Mouse (Mus musculus) lung, embryonic 14.5 days (tissue): Measurements from ENCODE around the gene Cby1. TPM values are rescaled to one million over a fixed set of nuclear protein-coding genes. Genes with fewer than 3 reads are reported as not detected.
A peak's percentile ranks its signal among the peaks of the same experiment; 100 is the strongest.

Source experiments
- ATAC-seq: fragments of 200-750 bp; cut with Nextera tagmentation; 2 replicates; pipeline ENCODE4 v1.8.0; 2017; ENCODE audit warnings: mild to moderate bottlenecking, moderate TSS enrichment, moderate library complexity; ENCODE audit not compliant: insufficient read depth
- DNase-seq: peaks from one replicate; pipeline ENCODE4 v3.0.0-alpha.2; 2015
- H3K27ac ChIP-seq: fragments of 300-500 bp; sonication (generic); 2 replicates; pipeline ENCODE4 v1.5.1; 2014; ENCODE audit warnings: low read depth, mild to moderate bottlenecking, moderate library complexity
- H3K27me3 ChIP-seq: fragments of 300-500 bp; sonication (generic); 2 replicates; pipeline ENCODE4 v1.6.1; 2014; ENCODE audit warnings: low read length, control low read depth; ENCODE audit not compliant: insufficient read depth
- H3K36me3 ChIP-seq: fragments of 300-500 bp; sonication (generic); 2 replicates; pipeline ENCODE4 v1.6.1; 2014; ENCODE audit warnings: control low read depth; ENCODE audit not compliant: insufficient read depth
- H3K4me1 ChIP-seq: fragments of 300-500 bp; sonication (generic); 2 replicates; pipeline ENCODE4 v1.6.1; 2014; ENCODE audit warnings: antibody characterized with exemption, control low read depth; ENCODE audit not compliant: insufficient read depth
- H3K4me2 ChIP-seq: fragments of 300-500 bp; sonication (generic); 2 replicates; pipeline ENCODE4 v1.6.1; 2014; ENCODE audit warnings: mild to moderate bottlenecking
- H3K4me3 ChIP-seq: fragments of 300-500 bp; sonication (generic); 2 replicates; pipeline ENCODE4 v1.5.1; 2014; ENCODE audit warnings: low read depth, low read length
- H3K9ac ChIP-seq: fragments of 300-500 bp; sonication (generic); 2 replicates; pipeline ENCODE4 v1.6.1; 2014
- H3K9me3 ChIP-seq: fragments of 300-500 bp; sonication (generic); 2 replicates; pipeline ENCODE4 v1.6.1; 2016; ENCODE audit warnings: low read depth, low read length, control low read depth
- CTCF ChIP-seq: IDR thresholded peaks from 2 replicates; pipeline ENCODE4 v1.5.1; 2016; ENCODE audit warnings: antibody characterized with exemption, low read depth
- WGBS: fragments of 180-500 bp; shearing (Covaris S2); extraction: QIAGEN DNeasy Blood & Tissue Kit; methylation state at CpG from one replicate; pipeline ENCODE4 v1.1.7; 2014; 5-methylcytosine and 5-hydroxymethylcytosine counted together
- polyA plus RNA-seq: library from polyadenylated mRNA; unstranded; fragments of >200 nt; fragmentation: Nextera tagmentation; extraction: Ambion mirVana; gene quantifications from 2 replicates; pipeline ENCODE4 v1.2.1, GENCODE M21; 2014

The Cby1 gene
- polyA plus RNA-seq, 1 experiment from 2014 or later = 52.8 TPM

DNA sequence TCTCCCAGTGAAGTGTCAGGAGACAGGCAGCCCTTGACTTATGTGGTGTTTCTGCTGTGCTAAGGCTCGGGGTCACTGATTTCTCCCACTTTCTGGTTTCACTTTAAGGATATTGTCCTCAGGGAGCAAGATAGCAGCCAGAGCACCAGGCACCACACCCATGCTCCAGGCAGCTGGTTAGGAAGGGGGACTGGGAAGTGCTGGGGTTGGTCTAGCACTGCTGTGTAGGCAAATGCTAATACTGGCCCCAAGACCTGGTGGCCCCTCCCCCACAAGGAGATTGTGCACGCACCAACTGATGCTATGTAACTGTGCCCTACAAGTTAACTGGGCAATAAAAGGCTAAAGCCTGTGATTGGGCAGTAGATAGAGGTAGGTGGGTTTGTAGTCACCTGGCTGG is 28.5 kb upstream of the Cby1 start:
- DNase-seq (no peak), ATAC-seq (no peak)
- WGBS = 52% methylated on average over 2 of the region's 2 CpGs
- no peaks in the 10 kb centered on the region for H3K27me3 ChIP-seq
- H3K4me1 ChIP-seq = no peaks in the 10 kb centered on the region
- H3K27ac ChIP-seq = no peak overlapping the region
- H3K9ac ChIP-seq = no peak overlapping the region
- H3K4me3 ChIP-seq = no peak overlapping the region
- no peaks in the 10 kb centered on the region for H3K9me3 ChIP-seq
- peaks cover 15% of the 10 kb centered on the region; the same call in 1 of the 2 replicates for H3K36me3 ChIP-seq
- no peak for TF ChIP-seq CTCF
- H3K4me2 ChIP-seq = no peak overlapping the region

- no peak for DNase-seq
- Histone ChIP-seq H3K4me3 (no peak overlapping the region), H3K4me1 (no peaks in the 10 kb centered on the region), H3K27me3 (no peaks in the 10 kb centered on the region), H3K4me2 (no peak overlapping the region), H3K9ac (no peak overlapping the region), H3K9me3 (no peaks in the 10 kb centered on the region), H3K27ac (0 out of 2 replicates have a peak overlapping the region, but pooled peaks have one; percentile 18), H3K36me3 (peaks cover 3% of the 10 kb centered on the region; the same call in 1 of the 2 replicates)
- ATAC-seq = no peak
- WGBS = 49% methylated on average over 12 of the region's 12 CpGs
- no peak for TF ChIP-seq CTCF
Observed at GRCm38 (mm10) chr15:79641135-79641817, 17.7 kb upstream of the Cby1 start.

DNA sequence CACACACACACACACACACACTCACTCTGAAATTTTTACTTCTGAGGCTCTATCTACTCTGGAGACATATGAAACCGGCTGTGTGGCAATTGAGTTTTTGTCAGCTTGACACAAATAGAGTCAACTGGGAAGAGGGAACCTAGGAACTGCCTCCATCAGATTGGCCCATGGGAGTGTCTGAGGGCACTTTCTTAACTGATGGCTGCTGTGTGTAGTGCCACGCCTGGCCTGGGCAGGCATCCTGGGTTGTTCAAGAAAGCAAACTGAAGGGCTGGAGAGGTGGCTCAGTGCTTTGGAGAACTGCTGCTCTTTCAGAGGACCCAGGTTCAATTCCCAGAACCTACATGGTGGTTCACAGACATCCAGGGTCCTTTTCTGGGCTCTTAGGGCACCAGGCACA is 13.5 kb upstream of the Cby1 start:
- H3K27ac ChIP-seq = no peak overlapping the region
- H3K4me2 ChIP-seq = no peak overlapping the region
- DNase-seq (no peak), ATAC-seq (no peak)
- H3K9me3 ChIP-seq = no peaks in the 10 kb centered on the region
- H3K4me3 ChIP-seq = no peak overlapping the region
- H3K4me1 ChIP-seq = no peaks in the 10 kb centered on the region
- peaks cover 3% of the 10 kb centered on the region; the same call in 1 of the 2 replicates for H3K36me3 ChIP-seq
- no peaks in the 10 kb centered on the region for H3K27me3 ChIP-seq
- 69% methylated on average over 2 of the region's 2 CpGs for WGBS
- no peak for TF ChIP-seq CTCF
- no peak overlapping the region for H3K9ac ChIP-seq

DNA sequence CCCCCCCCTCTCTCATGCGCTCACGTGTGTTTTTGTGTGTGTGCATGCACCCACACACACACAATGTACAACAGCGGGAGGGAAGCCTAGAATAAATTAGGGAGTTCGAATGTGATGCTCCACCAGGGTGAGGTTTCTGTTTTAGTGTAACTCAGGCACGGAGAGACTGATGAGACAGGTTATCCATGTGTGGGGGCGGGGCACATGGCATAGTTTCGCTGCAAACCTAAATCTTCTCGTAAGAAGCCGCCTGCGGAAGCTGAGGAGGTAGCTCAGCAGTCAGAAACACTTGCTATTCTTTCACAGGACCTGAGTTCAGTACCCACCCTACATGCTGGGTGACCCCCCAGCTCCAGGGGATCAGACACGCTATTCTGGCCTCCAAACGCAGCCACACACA is 10.9 kb upstream of the Cby1 start:
- 80% methylated on average over 12 of the region's 12 CpGs for WGBS

DNA sequence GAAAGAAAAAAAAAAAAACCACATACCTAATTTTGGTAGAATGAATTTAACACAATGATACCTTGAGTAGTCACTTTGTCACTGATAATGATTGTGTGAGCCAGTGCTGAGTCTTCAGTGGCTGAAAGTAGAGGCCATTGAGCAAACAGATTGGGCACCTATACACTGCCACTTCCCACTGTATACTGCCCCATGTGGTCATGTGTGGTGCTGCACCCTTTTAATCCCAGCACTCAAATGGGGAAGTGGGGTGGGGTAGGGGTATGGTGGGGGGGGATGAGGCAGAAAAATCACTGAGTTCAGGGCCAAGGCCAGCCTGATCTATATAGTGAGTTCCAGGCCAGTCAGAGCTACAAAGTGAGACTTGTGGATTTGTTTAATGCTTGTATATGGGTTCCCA is 8.4 kb upstream of the Cby1 start:
- TF ChIP-seq CTCF = peak; percentile 70
- no peaks in the 10 kb centered on the region for H3K27me3 ChIP-seq
- H3K9ac ChIP-seq = no peak overlapping the region
- ATAC-seq (no peak), DNase-seq (peak; percentile 56)
- H3K27ac ChIP-seq = no peak overlapping the region
- no peak overlapping the region for H3K4me3 ChIP-seq
- H3K36me3 ChIP-seq = no peaks in the 10 kb centered on the region
- no peak overlapping the region for H3K4me2 ChIP-seq
- H3K4me1 ChIP-seq = no peaks in the 10 kb centered on the region
- H3K9me3 ChIP-seq = no peaks in the 10 kb centered on the region

More for the DNA sequence above, 10.9 kb upstream of the Cby1 start:
- ATAC-seq = no peak
- TF ChIP-seq CTCF = no peak
- Histone ChIP-seq H3K36me3 (no peaks in the 10 kb centered on the region), H3K27me3 (no peaks in the 10 kb centered on the region), H3K9ac (no peak overlapping the region), H3K4me1 (no peaks in the 10 kb centered on the region), H3K27ac (no peak overlapping the region), H3K9me3 (no peaks in the 10 kb centered on the region), H3K4me3 (no peak overlapping the region), H3K4me2 (no peak overlapping the region)
- DNase-seq = no peak

DNA sequence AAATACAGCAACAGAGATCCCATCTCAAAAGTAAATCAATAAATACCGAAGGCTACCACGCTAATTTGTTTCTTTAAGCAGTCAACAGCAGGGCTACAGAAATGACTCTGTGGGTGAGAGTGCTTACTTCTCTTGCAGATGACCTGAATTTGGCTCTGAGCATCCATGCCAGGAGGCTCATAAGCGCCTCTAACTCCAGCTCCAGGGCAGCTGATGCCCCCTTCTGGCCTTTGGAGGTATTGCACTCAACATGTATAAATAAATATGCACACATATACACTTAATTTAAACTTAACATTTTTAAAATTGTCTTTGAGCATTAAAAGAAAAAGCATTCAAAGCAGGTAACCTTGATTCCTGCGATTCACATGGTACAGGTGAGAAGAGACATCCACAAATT is 7.5 kb upstream of the Cby1 start:
- peak; percentile 51 for TF ChIP-seq CTCF

DNA sequence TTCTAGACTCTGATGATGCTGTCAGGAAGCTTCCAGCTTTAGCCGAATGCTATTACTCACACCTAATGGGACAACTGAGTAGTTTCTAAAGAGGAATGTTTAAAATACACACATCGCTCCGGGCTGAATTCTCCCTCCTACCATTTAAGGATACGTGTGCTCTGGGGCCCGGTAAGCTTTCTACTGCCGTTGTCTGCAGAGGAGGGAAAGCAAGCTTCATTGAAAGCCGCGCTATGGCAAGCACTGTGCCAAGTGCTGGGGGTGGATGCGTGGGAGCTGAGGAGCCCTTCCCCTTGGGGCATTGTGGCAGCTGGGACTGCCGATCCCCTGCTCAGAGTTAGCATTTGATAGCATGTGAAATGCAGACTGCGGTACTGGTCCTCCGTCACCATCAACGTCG is 2.5 kb upstream of the Cby1 start:
- H3K4me3 ChIP-seq = no peak overlapping the region

More for the DNA sequence above, 7.5 kb upstream of the Cby1 start:
- Histone ChIP-seq H3K4me3 (no peak overlapping the region), H3K27me3 (no peaks in the 10 kb centered on the region), H3K9ac (no peak overlapping the region), H3K9me3 (no peaks in the 10 kb centered on the region), H3K4me2 (no peak overlapping the region), H3K36me3 (no peaks in the 10 kb centered on the region), H3K4me1 (no peaks in the 10 kb centered on the region), H3K27ac (no peak overlapping the region)
- peak; percentile 31 for DNase-seq
- no peak for ATAC-seq
- WGBS = 74% methylated on average over 4 of the region's 4 CpGs

More for the DNA sequence above, 2.5 kb upstream of the Cby1 start:
- WGBS = 87% methylated on average over 14 of the region's 14 CpGs
- Histone ChIP-seq H3K36me3 (no peaks in the 10 kb centered on the region), H3K4me1 (peaks cover 5% of the 10 kb centered on the region; the same call in 1 of the 2 replicates), H3K9me3 (no peaks in the 10 kb centered on the region), H3K9ac (no peak overlapping the region), H3K4me2 (no peak overlapping the region), H3K27ac (no peak overlapping the region), H3K27me3 (no peaks in the 10 kb centered on the region)
- TF ChIP-seq CTCF = no peak
- ATAC-seq (no peak), DNase-seq (no peak)
